Comparison of ENCODE assay signal across 8 mouse cellular contexts in the genomic region with DNA sequence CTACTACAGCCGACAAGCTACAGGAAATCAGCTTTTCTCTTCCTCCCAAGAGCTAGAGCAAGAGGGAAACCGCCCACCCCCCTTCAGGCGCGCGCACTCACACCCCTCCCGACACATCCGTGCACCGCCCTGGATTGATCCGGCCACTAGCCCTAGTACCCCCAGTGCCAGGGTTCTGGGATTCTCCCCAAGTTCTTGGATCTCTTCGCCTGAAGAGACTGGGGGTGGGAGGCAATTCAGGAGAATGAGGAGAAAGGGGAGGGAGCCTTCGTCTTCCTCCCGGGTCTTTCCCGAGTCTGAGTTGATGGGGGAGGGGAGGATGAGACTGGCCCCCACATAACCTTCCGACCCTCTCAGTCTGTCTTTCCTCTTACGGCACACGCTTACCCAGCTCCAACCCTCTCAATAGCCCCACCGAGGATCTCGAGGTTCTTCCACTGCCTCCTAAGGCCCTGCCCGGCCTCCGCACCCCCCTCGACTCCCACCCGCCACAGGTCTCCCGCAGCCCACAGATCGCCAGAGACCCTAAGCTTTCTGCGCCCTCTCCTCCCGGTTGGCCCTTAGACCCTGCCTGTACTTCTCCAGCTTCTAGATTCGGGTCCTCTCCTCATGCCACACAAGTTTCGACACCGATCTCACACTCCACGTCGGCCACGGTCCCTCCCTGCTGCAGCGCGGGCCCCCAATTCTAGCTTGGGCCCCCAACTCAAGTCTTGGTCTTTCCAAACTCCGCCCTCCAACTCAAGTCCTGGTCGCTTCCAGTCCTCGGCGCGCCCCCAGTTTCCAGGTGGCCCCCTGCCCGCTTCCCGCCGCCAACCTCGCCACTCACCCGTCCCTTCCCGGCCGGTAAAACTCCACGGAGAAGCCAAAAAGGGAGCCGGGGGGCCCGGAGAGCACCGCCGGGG. TPM values are rescaled to one million over a fixed set of nuclear protein-coding genes. Genes with fewer than 3 reads are reported as not detected.
DNase-seq lines count a peak whose midpoint lies in the region; ATAC-seq and TF ChIP-seq lines count a peak whose summit lies in the region.

No protein-coding gene starts in this region.

- WGBS in forebrain, embryonic 15.5 days, result under 1% methylated on average over 49 of the region's 51 CpGs
- 1% methylated on average over 51 of the region's 51 CpGs for WGBS in liver, postnatal 0 days (ENCODE audit: insufficient replicate concordance)

- H3K27me3 ChIP-seq in forebrain, embryonic 15.5 days, result no peaks in the 10 kb centered on the region
- H3K27me3 ChIP-seq in liver, postnatal 0 days (ENCODE audit: insufficient read depth, low read length), result no peaks in the 10 kb centered on the region

- peaks cover 23% of the 10 kb centered on the region for H3K4me1 ChIP-seq in forebrain, embryonic 15.5 days
- H3K4me1 ChIP-seq in liver, postnatal 0 days (ENCODE audit: insufficient read depth), result peaks cover 46% of the 10 kb centered on the region

- peak; percentile 65 for ATAC-seq in forebrain, embryonic 15.5 days (replicated peaks)
- peak; percentile 12; the same call in 1 of the 2 replicates for ATAC-seq in liver, postnatal 0 days

- no peak for TF ChIP-seq CTCF in liver, postnatal 0 days (IDR thresholded peaks at IDR 0.05; ENCODE audit: low read depth)

- H3K4me2 ChIP-seq in forebrain, embryonic 15.5 days (replicated peaks), result peak overlapping the region; percentile 99
- H3K4me2 ChIP-seq in liver, postnatal 0 days (ENCODE audit: low read depth, low read length), result peak overlapping the region; percentile 85

- H3K9me3 ChIP-seq in forebrain, embryonic 15.5 days, result no peaks in the 10 kb centered on the region
- H3K9me3 ChIP-seq in liver, postnatal 0 days (ENCODE audit: low read length), result no peaks in the 10 kb centered on the region

- H3K36me3 ChIP-seq in forebrain, embryonic 15.5 days, result no peaks in the 10 kb centered on the region
- no peaks in the 10 kb centered on the region for H3K36me3 ChIP-seq in liver, postnatal 0 days (replicated peaks; ENCODE audit: insufficient read depth, low read length)

- DNase-seq in 416B (ENCODE audit: low read depth), result peak; percentile 67
- peak; percentile 46 for DNase-seq in T-cell, adult 2 months (ENCODE audit: low spot score)
- DNase-seq in induced T-regulatory cell, adult 2 months (ENCODE audit: low read depth), result peak; percentile 38
- DNase-seq in liver, postnatal 0 days, result peak; percentile 69
- DNase-seq in retina, embryonic 14.5 days (ENCODE audit: low spot score), result peak; percentile 51
- no peak for DNase-seq in layer of hippocampus, adult 18-20 months (ENCODE audit: low spot score in 2 of 2)
- no peak for DNase-seq in cerebellum, adult 9-11 months

- H3K4me3 ChIP-seq in forebrain, embryonic 15.5 days, result peak overlapping the region; percentile 56
- peak overlapping the region; percentile 67 for H3K4me3 ChIP-seq in liver, postnatal 0 days (ENCODE audit: low read depth, low read length)

- H3K9ac ChIP-seq in forebrain, embryonic 15.5 days (replicated peaks), result peak overlapping the region; percentile 57
- H3K9ac ChIP-seq in liver, postnatal 0 days (replicated peaks), result peak overlapping the region; percentile 87

- H3K27ac ChIP-seq in forebrain, embryonic 15.5 days (replicated peaks), result no peak overlapping the region; the same call in 1 of the 2 replicates
- H3K27ac ChIP-seq in liver, postnatal 0 days (ENCODE audit: low read depth), result peak overlapping the region; percentile 88

- no peak for TF ChIP-seq EP300 in liver, postnatal 0 days (IDR thresholded peaks at IDR 0.05; ENCODE audit: low read depth)

RNA-seq across cellular contexts. Expression of a gene that starts 0.8 kb away (rescaled TPM):
- polyA plus RNA-seq in forebrain, embryonic 15.5 days (2015; fragmentation: Nextera tagmentation; extraction: Ambion mirVana), result 5.7 and 7.2 TPM in 2 replicates
- polyA plus RNA-seq in liver, postnatal 0 days (2015; fragmentation: Nextera tagmentation; extraction: Ambion mirVana), result 15.6 and 16.0 TPM in 2 replicates
- total RNA-seq in layer of hippocampus, adult 18-20 months (2021), result 1 to 10 TPM; 1.1 to 1.2 TPM

RNA-seq across cellular contexts. Expression of a gene that starts 25.8 kb away (rescaled TPM):
- 12.7 and 13.0 TPM in 2 replicates for polyA plus RNA-seq in forebrain, embryonic 15.5 days (2015; fragmentation: Nextera tagmentation; extraction: Ambion mirVana)
- polyA plus RNA-seq in liver, postnatal 0 days (2015; fragmentation: Nextera tagmentation; extraction: Ambion mirVana), result 10.1 TPM in 2 replicates
- 10 to 100 TPM; 43.7 to 49.8 TPM for total RNA-seq in layer of hippocampus, adult 18-20 months (2021)

RNA-seq across cellular contexts. Expression of a gene that starts 55.3 kb away (rescaled TPM):
- 0.28 and 0.37 TPM in 2 replicates for polyA plus RNA-seq in forebrain, embryonic 15.5 days (2015; fragmentation: Nextera tagmentation; extraction: Ambion mirVana)
- 1.1 and 1.8 TPM in 2 replicates for polyA plus RNA-seq in liver, postnatal 0 days (2015; fragmentation: Nextera tagmentation; extraction: Ambion mirVana)
- under 1 TPM; 0.54 to 0.63 TPM for total RNA-seq in layer of hippocampus, adult 18-20 months (2021)

Comparison
In these comparisons a context has a peak if more than half of its experiments do, and no peak if none do; other contexts are left out.
1. DNase-seq: peak in 416B (single experiment), T-cell, adult 2 months (single experiment), induced T-regulatory cell, adult 2 months (single experiment), liver, postnatal 0 days (single experiment) and retina, embryonic 14.5 days (single experiment); none in layer of hippocampus, adult 18-20 months (0 of 2) and cerebellum, adult 9-11 months (single experiment).